Mouse (Mus musculus): ENCODE measurements around the gene Thra.

Gene Thra

GRCm38 (mm10) chr11:98736176-98736575 is 4.3 kb upstream of the Thra start:
- no peak for TF ChIP-seq GATA4 (IDR thresholded peaks at IDR 0.05; ENCODE audit: insufficient replicate concordance, low read length)

DNA sequence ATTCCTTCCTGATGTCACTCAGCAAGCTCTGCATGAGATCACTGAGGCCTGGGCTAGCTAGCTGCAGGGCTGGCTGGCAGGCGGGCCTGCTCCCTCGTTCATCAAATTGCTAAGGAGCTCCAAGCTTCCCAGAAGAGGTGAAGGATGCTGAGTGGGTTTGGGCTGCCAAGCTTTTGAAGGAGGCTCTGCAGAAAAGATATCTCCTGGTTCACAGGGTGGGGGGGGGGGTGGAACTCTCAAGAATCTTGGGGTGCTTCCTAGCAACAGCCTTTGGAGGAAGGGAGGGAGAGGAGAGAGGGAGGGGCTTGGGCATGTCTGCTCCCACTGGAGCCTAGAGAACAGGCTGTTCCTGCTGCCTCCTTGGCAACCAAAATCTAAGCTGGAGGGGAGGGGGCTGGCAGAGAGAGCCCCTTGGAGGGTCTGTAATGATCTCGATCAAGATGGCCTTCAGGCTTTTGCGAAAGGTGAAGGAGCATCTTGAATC is 2.0 kb upstream of the Thra start:
- no peak for TF ChIP-seq GATA4 (IDR thresholded peaks at IDR 0.05; ENCODE audit: insufficient replicate concordance, low read length)

DNA sequence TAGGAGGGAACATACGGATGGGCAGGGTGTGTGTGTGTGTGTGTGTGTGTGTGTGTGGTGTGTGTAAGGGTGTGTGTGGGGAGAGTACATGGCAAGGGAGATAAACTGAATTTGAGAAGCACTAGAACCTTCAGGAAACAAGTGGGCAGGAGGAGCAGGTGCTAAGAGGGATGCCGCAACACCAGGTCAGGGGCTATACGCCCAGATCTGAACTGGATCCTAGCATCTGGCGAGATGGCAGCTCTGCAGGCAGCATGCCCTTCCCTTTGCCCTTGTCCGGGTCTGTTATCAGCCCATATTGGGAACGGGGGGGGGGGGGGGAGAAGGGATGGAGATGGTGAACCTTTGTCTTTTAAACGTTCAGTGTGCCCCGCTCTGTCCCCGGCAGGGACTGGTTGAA is 1.5 kb upstream of the Thra start:
- TF ChIP-seq GATA4 (IDR thresholded peaks at IDR 0.05; ENCODE audit: insufficient replicate concordance, low read length), result no peak

DNA sequence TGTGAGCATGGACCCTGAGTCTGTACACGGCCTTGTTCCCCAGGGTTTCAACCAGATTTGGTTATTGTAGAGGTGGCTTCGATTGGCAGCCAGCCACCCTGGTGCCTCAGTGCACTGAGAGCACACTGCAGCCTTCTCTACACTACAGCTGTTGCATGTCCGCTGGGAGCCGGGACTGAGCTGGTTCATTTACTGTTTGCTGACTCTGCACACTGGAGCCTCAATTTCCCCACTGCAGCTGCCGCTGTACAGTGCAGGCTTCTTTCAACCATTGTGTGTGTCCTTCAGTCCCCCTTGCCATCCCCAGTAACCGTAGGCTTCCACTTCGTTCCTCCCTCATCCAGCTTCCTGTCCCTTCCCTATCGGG is 429 bp upstream of the Thra start:
- no peak for TF ChIP-seq GATA4 (IDR thresholded peaks at IDR 0.05; ENCODE audit: insufficient replicate concordance, low read length)

GRCm38 (mm10) chr11:98741051-98741620 is 698 bp downstream of the Thra start:
- no peak for TF ChIP-seq GATA4 (IDR thresholded peaks at IDR 0.05; ENCODE audit: insufficient replicate concordance, low read length)

GRCm38 (mm10) chr11:98741622-98742396 is 1.4 kb downstream of the Thra start:
- TF ChIP-seq GATA4 (IDR thresholded peaks at IDR 0.05; ENCODE audit: insufficient replicate concordance, low read length), result no peak

DNA sequence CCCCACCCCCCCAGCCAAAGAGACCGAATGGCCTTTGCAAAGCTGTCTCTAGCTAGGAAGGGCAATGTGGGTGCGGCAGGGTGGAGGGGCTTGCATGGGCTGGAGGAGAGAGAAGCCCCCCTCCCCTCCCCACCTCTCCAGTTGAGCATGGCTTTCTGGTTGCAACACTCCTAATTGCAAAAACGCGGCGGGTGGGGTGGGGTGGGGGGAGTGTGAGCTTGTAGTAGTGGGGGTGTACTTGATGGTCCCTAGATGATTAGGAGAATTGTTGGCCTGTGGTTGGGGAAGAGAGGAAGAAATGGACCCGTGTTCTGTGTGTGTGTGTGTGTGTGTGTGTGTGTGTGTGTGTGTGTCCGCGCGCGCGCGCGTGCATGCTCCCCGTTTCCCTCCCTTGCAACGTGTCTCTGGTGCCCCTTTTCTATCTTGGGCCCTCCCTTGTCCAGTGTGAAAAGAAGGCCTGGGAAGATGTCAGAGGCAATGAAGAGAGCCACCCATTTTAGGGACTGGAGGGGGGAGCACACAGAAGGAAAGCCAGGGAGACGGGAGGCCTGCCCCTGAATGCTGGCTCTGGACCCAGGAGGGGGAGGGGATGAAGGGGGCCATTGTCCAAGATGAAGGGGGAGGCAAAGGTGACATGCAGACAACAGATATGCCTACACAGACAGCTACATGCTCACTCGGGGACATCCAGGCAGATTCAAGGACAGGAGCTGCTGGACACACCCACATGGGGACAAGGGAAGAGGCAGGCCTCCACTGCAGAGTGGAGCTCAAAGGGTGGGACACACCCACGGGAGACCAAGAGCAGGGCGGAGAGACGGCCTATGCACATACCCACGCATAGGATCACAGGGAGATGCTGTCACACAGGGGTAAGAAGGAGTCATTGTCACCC is 2.2 kb downstream of the Thra start:
- TF ChIP-seq GATA4 (IDR thresholded peaks at IDR 0.05; ENCODE audit: insufficient replicate concordance, low read length), result no peak

DNA sequence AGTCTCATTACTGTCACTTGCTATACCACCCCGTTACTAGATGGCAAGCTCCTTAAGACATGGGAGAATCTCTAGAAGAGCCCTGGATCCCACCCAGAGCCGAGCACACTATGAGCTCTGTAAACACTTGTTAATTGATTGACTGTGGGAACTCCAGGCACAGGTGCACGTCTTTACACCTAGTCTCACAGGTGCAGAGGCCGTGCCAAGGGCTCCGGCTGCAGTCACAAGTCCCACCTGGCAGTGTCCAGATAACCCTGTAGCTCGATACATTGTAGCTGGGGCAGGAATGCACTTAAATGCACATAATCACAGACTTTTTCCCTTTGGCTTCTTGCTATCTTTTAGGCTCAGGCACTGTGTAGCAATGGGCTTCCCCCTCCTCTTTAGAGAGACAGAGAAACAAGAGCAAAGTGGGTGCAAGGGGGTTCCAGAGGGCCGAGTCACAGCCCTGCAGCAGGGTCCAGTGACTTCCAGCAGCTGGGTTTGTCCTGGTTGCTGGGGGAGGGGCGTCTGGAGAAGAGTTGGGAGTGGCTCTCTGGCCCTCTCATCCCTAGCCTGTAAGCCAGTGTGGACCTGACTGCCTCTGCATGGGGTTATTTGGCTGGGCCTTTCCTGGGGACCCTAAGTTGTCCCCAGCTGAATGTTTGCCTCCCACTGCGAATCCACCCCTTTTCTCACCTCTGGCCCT is 3.4 kb downstream of the Thra start:
- TF ChIP-seq GATA4 (IDR thresholded peaks at IDR 0.05; ENCODE audit: insufficient replicate concordance, low read length), result no peak

GRCm38 (mm10) chr11:98744456-98745019 is 4.1 kb downstream of the Thra start:
- TF ChIP-seq GATA4 (IDR thresholded peaks at IDR 0.05; ENCODE audit: insufficient replicate concordance, low read length), result no peak

DNA sequence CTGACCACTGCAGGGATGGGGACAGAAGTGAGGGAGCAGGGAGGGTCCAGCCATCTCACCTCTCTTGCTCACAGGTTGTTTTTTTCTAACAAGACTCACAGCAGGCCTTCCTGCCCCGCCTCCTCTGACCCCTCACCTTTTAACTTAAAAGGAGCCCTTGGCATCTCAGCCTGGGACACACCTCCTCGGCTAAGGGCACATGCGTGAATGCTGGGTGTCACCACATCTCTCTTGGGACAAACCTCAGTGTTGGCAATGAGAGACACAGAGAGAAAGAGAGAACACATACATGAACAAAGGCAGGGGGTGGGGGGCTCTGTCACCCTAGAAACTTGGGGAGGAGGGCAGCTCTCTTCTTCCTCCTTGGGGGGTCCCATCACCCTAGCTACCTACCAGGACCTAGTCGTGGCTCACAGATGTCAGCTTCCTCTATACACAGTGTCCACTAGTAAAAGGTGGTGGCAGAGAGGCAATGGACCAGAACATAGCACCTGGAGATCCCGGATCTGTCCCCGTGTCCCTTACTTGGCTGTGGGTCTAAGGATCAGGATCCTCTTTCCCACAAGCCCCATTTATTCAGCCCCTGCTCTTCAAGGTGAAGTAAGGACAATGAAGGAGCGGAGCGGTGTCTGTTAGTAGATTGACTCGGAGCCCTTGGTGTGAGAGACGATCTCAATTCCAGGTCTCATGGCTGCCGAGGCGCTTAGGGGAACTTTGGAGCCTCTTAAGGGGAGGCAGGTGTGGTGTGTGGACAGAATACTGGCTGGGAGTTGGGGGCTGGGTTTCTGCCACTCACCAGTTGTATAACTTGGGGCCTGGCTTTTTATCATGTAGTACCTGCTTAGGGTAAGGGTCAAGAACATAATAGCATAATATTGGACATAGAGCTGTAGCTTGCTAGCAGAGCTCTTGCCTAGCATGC is 5.8 kb downstream of the Thra start:
- no peak for TF ChIP-seq GATA4 (IDR thresholded peaks at IDR 0.05; ENCODE audit: insufficient replicate concordance, low read length)

- TF ChIP-seq GATA4 (IDR thresholded peaks at IDR 0.05; ENCODE audit: insufficient replicate concordance, low read length), result no peak
Measured at GRCm38 (mm10) chr11:98746855-98747693, 6.6 kb downstream of the Thra start.

DNA sequence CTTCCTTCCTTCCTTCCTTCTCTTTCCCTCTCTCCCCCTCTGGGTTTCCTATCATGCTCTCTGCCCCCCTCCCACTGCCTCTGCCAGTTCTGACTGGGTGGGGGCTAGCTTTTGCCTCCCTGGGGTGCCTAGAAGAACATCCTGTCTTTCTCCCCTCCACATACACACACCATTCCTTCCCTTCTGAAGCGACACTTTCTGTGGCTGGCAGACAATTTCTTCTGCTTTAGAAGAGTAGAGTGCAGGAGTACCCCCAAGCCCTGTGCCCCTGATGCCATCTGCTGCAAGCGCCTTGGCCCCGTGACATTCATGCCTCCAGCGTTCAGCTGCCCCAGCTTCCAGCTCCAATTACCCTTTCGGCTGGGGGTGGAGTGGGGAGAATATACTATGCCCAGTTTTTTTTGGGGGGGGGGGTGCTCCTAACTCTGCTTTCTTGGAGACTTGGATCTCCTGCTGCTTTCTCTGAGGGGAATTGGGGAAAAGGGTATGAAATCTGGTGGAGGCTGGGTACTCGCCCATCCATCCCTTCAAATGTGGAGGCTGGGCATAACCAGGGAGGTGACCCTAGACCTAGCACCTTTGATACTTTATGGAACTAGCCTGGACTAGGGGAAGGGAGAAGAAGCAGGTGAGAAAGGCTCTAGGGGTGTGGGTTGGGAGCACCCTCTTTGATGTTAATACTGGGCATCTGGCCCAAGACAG is 7.5 kb downstream of the Thra start:
- TF ChIP-seq GATA4 (IDR thresholded peaks at IDR 0.05; ENCODE audit: insufficient replicate concordance, low read length), result no peak

Data from liver, adult (tissue).